Mouse (Mus musculus): ENCODE data around the gene Khdrbs1. TPM values are rescaled to one million over a fixed set of nuclear protein-coding genes. Genes with fewer than 3 reads are reported as not detected.

The Khdrbs1 gene
- 94.2 and 104 TPM in 2 replicates for polyA plus RNA-seq (2014; fragmentation: Nextera tagmentation; extraction: Ambion mirVana)

GRCm38 (mm10) chr4:129742232-129743009, at the start of gene Khdrbs1:
Gene Khdrbs1 (minus strand): TSS chr4:129742303.
- ATAC-seq (ENCODE audit: low read depth) (peak; percentile 94), DNase-seq (ENCODE audit: low spot score) (peak; percentile 99)
- Histone ChIP-seq H3K36me3 (ENCODE audit: control insufficient read depth, insufficient read depth, low read length) (0 out of 2 replicates have a peak, but pooled peaks cover 4% of the 10 kb centered on the region), H3K9ac (ENCODE audit: low read depth, low read length) (peak within 1 kb of the TSS; percentile 97), H3K27ac (replicated peaks; ENCODE audit: low read depth, low read length) (peak within 1 kb of the TSS; percentile 99), H3K9me3 (ENCODE audit: control insufficient read depth, low read length) (no peaks in the 10 kb centered on the region), H3K4me1 (ENCODE audit: control insufficient read depth, insufficient read depth, low read length) (peaks cover 24% of the 10 kb centered on the region), H3K4me2 (ENCODE audit: low read depth, low read length) (peak within 1 kb of the TSS; percentile 73), H3K27me3 (replicated peaks; ENCODE audit: control insufficient read depth, insufficient read depth, low read length) (no peaks in the 10 kb centered on the region), H3K4me3 (ENCODE audit: low read depth, low read length) (peak within 1 kb of the TSS; percentile 90)
- WGBS = under 1% methylated on average over 55 of the region's 76 CpGs

GRCm38 (mm10) chr4:129791399-129791798, 49.3 kb upstream of the Khdrbs1 start:
- Histone ChIP-seq H3K4me3 (ENCODE audit: low read depth, low read length) (no peak overlapping the region), H3K9me3 (ENCODE audit: control insufficient read depth, low read length) (0 out of 2 replicates have a peak, but pooled peaks cover 6% of the 10 kb centered on the region), H3K27me3 (replicated peaks; ENCODE audit: control insufficient read depth, insufficient read depth, low read length) (no peaks in the 10 kb centered on the region), H3K4me1 (ENCODE audit: control insufficient read depth, insufficient read depth, low read length) (peaks cover 23% of the 10 kb centered on the region), H3K9ac (ENCODE audit: low read depth, low read length) (no peak overlapping the region), H3K27ac (replicated peaks; ENCODE audit: low read depth, low read length) (no peak overlapping the region), H3K36me3 (ENCODE audit: control insufficient read depth, insufficient read depth, low read length) (no peaks in the 10 kb centered on the region), H3K4me2 (ENCODE audit: low read depth, low read length) (no peak overlapping the region)
- peak; percentile 56 for DNase-seq (ENCODE audit: low spot score)
- no peak for ATAC-seq (ENCODE audit: low read depth)
- WGBS = 29% methylated on average over 1 of the region's 1 CpGs

GRCm38 (mm10) chr4:129790475-129790874, 48.4 kb upstream of the Khdrbs1 start:
- Histone ChIP-seq H3K27me3 (replicated peaks; ENCODE audit: control insufficient read depth, insufficient read depth, low read length) (no peaks in the 10 kb centered on the region), H3K9me3 (ENCODE audit: control insufficient read depth, low read length) (0 out of 2 replicates have a peak, but pooled peaks cover 6% of the 10 kb centered on the region), H3K9ac (ENCODE audit: low read depth, low read length) (no peak overlapping the region), H3K36me3 (ENCODE audit: control insufficient read depth, insufficient read depth, low read length) (no peaks in the 10 kb centered on the region), H3K4me2 (ENCODE audit: low read depth, low read length) (no peak overlapping the region), H3K27ac (replicated peaks; ENCODE audit: low read depth, low read length) (no peak overlapping the region), H3K4me3 (ENCODE audit: low read depth, low read length) (no peak overlapping the region), H3K4me1 (ENCODE audit: control insufficient read depth, insufficient read depth, low read length) (peaks cover 15% of the 10 kb centered on the region)
- ATAC-seq (ENCODE audit: low read depth) = no peak
- no peak for DNase-seq (ENCODE audit: low spot score)
- 68% methylated on average over 3 of the region's 3 CpGs for WGBS

GRCm38 (mm10) chr4:129789635-129790034, 47.5 kb upstream of the Khdrbs1 start:
- Histone ChIP-seq H3K27ac (replicated peaks; ENCODE audit: low read depth, low read length) (no peak overlapping the region), H3K4me3 (ENCODE audit: low read depth, low read length) (no peak overlapping the region)
- WGBS = 99% methylated on average over 2 of the region's 2 CpGs

GRCm38 (mm10) chr4:129788693-129789092, 46.6 kb upstream of the Khdrbs1 start:
- Histone ChIP-seq H3K4me3 (ENCODE audit: low read depth, low read length) (no peak overlapping the region), H3K27me3 (replicated peaks; ENCODE audit: control insufficient read depth, insufficient read depth, low read length) (no peaks in the 10 kb centered on the region), H3K27ac (replicated peaks; ENCODE audit: low read depth, low read length) (no peak overlapping the region), H3K4me1 (ENCODE audit: control insufficient read depth, insufficient read depth, low read length) (peaks cover under 1% of the 10 kb centered on the region; the same call in 1 of the 2 replicates), H3K9ac (ENCODE audit: low read depth, low read length) (no peak overlapping the region), H3K9me3 (ENCODE audit: control insufficient read depth, low read length) (0 out of 2 replicates have a peak, but pooled peaks cover 6% of the 10 kb centered on the region), H3K4me2 (ENCODE audit: low read depth, low read length) (no peak overlapping the region), H3K36me3 (ENCODE audit: control insufficient read depth, insufficient read depth, low read length) (no peaks in the 10 kb centered on the region)
- no peak for ATAC-seq (ENCODE audit: low read depth)
- WGBS = 56% methylated on average over 8 of the region's 8 CpGs
- DNase-seq (ENCODE audit: low spot score) = no peak

More at GRCm38 (mm10) chr4:129789635-129790034, 47.5 kb upstream of the Khdrbs1 start:
- H3K9me3 ChIP-seq (ENCODE audit: control insufficient read depth, low read length) = 0 out of 2 replicates have a peak, but pooled peaks cover 6% of the 10 kb centered on the region
- no peaks in the 10 kb centered on the region for H3K27me3 ChIP-seq (replicated peaks; ENCODE audit: control insufficient read depth, insufficient read depth, low read length)
- no peak overlapping the region for H3K4me2 ChIP-seq (ENCODE audit: low read depth, low read length)
- no peak overlapping the region for H3K9ac ChIP-seq (ENCODE audit: low read depth, low read length)
- no peaks in the 10 kb centered on the region for H3K36me3 ChIP-seq (ENCODE audit: control insufficient read depth, insufficient read depth, low read length)
- ATAC-seq (ENCODE audit: low read depth) (no peak), DNase-seq (ENCODE audit: low spot score) (no peak)
- H3K4me1 ChIP-seq (ENCODE audit: control insufficient read depth, insufficient read depth, low read length) = peaks cover 7% of the 10 kb centered on the region

- no peaks in the 10 kb centered on the region for H3K27me3 ChIP-seq (replicated peaks; ENCODE audit: control insufficient read depth, insufficient read depth, low read length)
- ATAC-seq (ENCODE audit: low read depth) (no peak), DNase-seq (ENCODE audit: low spot score) (peak; percentile 90)
- H3K9me3 ChIP-seq (ENCODE audit: control insufficient read depth, low read length) = 0 out of 2 replicates have a peak, but pooled peaks cover 6% of the 10 kb centered on the region
- H3K27ac ChIP-seq (replicated peaks; ENCODE audit: low read depth, low read length) = no peak overlapping the region
- no peak overlapping the region for H3K9ac ChIP-seq (ENCODE audit: low read depth, low read length)
- no peak overlapping the region for H3K4me3 ChIP-seq (ENCODE audit: low read depth, low read length)
- no peaks in the 10 kb centered on the region for H3K36me3 ChIP-seq (ENCODE audit: control insufficient read depth, insufficient read depth, low read length)
- peaks cover 17% of the 10 kb centered on the region for H3K4me1 ChIP-seq (ENCODE audit: control insufficient read depth, insufficient read depth, low read length)
- no peak overlapping the region for H3K4me2 ChIP-seq (ENCODE audit: low read depth, low read length)
- WGBS = 2% methylated on average over 4 of the region's 4 CpGs
These were observed 43.1 kb upstream of the Khdrbs1 start for GRCm38 (mm10) chr4:129785178-129785577.

GRCm38 (mm10) chr4:129783506-129783905, 41.4 kb upstream of the Khdrbs1 start:
- Histone ChIP-seq H3K36me3 (ENCODE audit: control insufficient read depth, insufficient read depth, low read length) (no peaks in the 10 kb centered on the region), H3K4me2 (ENCODE audit: low read depth, low read length) (no peak overlapping the region), H3K27me3 (replicated peaks; ENCODE audit: control insufficient read depth, insufficient read depth, low read length) (no peaks in the 10 kb centered on the region), H3K4me3 (ENCODE audit: low read depth, low read length) (no peak overlapping the region), H3K9me3 (ENCODE audit: control insufficient read depth, low read length) (0 out of 2 replicates have a peak, but pooled peaks cover 3% of the 10 kb centered on the region), H3K9ac (ENCODE audit: low read depth, low read length) (no peak overlapping the region), H3K27ac (replicated peaks; ENCODE audit: low read depth, low read length) (peak overlapping the region; percentile 75), H3K4me1 (ENCODE audit: control insufficient read depth, insufficient read depth, low read length) (peaks cover 17% of the 10 kb centered on the region)
- WGBS = 73% methylated on average over 5 of the region's 5 CpGs
- DNase-seq (ENCODE audit: low spot score) (no peak), ATAC-seq (ENCODE audit: low read depth) (no peak)

- Histone ChIP-seq H3K36me3 (ENCODE audit: control insufficient read depth, insufficient read depth, low read length) (no peaks in the 10 kb centered on the region), H3K27ac (replicated peaks; ENCODE audit: low read depth, low read length) (peak overlapping the region; percentile 75), H3K27me3 (replicated peaks; ENCODE audit: control insufficient read depth, insufficient read depth, low read length) (no peaks in the 10 kb centered on the region), H3K9me3 (ENCODE audit: control insufficient read depth, low read length) (0 out of 2 replicates have a peak, but pooled peaks cover 3% of the 10 kb centered on the region), H3K4me1 (ENCODE audit: control insufficient read depth, insufficient read depth, low read length) (peaks cover 17% of the 10 kb centered on the region), H3K9ac (ENCODE audit: low read depth, low read length) (peak overlapping the region; percentile 10; the same call in 1 of the 2 replicates), H3K4me2 (ENCODE audit: low read depth, low read length) (no peak overlapping the region), H3K4me3 (ENCODE audit: low read depth, low read length) (no peak overlapping the region)
- ATAC-seq (ENCODE audit: low read depth) (peak; percentile 60), DNase-seq (ENCODE audit: low spot score) (peak; percentile 78)
- WGBS = 14% methylated on average over 3 of the region's 3 CpGs
These were observed 40.8 kb upstream of the Khdrbs1 start for GRCm38 (mm10) chr4:129782857-129783331.

Data from embryonic facial prominence, embryonic 14.5 days (tissue).